In genomic region chr2:92451126-92451525, GRCm38 (mm10) we compare ENCODE assay signal across 26 mouse cellular contexts. TPM values are rescaled to one million over a fixed set of nuclear protein-coding genes. Genes with fewer than 3 reads are reported as not detected.
A peak's percentile ranks its signal among the peaks of the same experiment; 100 is the strongest.
DNase-seq lines count a peak whose midpoint lies in the region; ATAC-seq and TF ChIP-seq lines count a peak whose summit lies in the region.
"Had no signal": no experiment of that assay in that cellular context is flagged by ENCODE, and none has a peak within 500 bp of the region (broad histone marks: within the 10 kb centered on the region; RNA-seq: fewer than 3 reads in every experiment).

No protein-coding gene starts in this region.

- TF ChIP-seq CTCF in liver, adult 2 months (IDR thresholded peaks at IDR 0.05; ENCODE audit: low read depth, low read length) = no peak

- H3K27ac ChIP-seq in liver, adult 2 months (replicated peaks; ENCODE audit: insufficient read depth, low read depth, low read length) = no peak overlapping the region
- H3K27ac ChIP-seq in liver, embryonic 11.5 days (ENCODE audit: low read depth, low read length) = no peak overlapping the region
- no peak overlapping the region for H3K27ac ChIP-seq in liver, embryonic 16.5 days (ENCODE audit: low read length)
- H3K27ac ChIP-seq in forebrain, embryonic 16.5 days (ENCODE audit: low read length) = no peak overlapping the region
- no peak overlapping the region for H3K27ac ChIP-seq in hindbrain, embryonic 12.5 days
- H3K27ac ChIP-seq: embryonic facial prominence, embryonic 15.5 days; forebrain, embryonic 10.5 days; heart, embryonic 10.5 days; hindbrain, embryonic 13.5 days had no signal

- H3K79me2 ChIP-seq in liver, adult 2 months (ENCODE audit: control insufficient read depth, insufficient read depth, low read length) = no peaks in the 10 kb centered on the region

- no peaks in the 10 kb centered on the region for H3K9me3 ChIP-seq in liver, embryonic 11.5 days (ENCODE audit: control insufficient read depth, low read length)
- no peaks in the 10 kb centered on the region for H3K9me3 ChIP-seq in liver, embryonic 16.5 days (replicated peaks; ENCODE audit: control insufficient read depth, low read length)
- no peaks in the 10 kb centered on the region for H3K9me3 ChIP-seq in forebrain, embryonic 16.5 days (ENCODE audit: control insufficient read depth, low read length)
- no peaks in the 10 kb centered on the region for H3K9me3 ChIP-seq in hindbrain, embryonic 12.5 days (replicated peaks)
- H3K9me3 ChIP-seq: embryonic facial prominence, embryonic 15.5 days; forebrain, embryonic 10.5 days; heart, embryonic 10.5 days; hindbrain, embryonic 13.5 days had no signal

- H3K4me2 ChIP-seq in liver, embryonic 11.5 days = no peak overlapping the region
- H3K4me2 ChIP-seq in liver, embryonic 16.5 days (ENCODE audit: low read depth, low read length) = no peak overlapping the region
- H3K4me2 ChIP-seq in forebrain, embryonic 16.5 days (ENCODE audit: low read length) = no peak overlapping the region
- no peak overlapping the region for H3K4me2 ChIP-seq in hindbrain, embryonic 12.5 days (replicated peaks)
- H3K4me2 ChIP-seq: embryonic facial prominence, embryonic 15.5 days; hindbrain, embryonic 13.5 days had no signal

- WGBS in liver, adult 2 months = 29% methylated on average over 3 of the region's 3 CpGs
- 58% methylated on average over 3 of the region's 3 CpGs for WGBS in liver, embryonic 11.5 days
- 33% methylated on average over 3 of the region's 3 CpGs for WGBS in liver, embryonic 16.5 days (ENCODE audit: insufficient replicate concordance)
- 97% methylated on average over 3 of the region's 3 CpGs for WGBS in forebrain, embryonic 16.5 days
- 93% methylated on average over 3 of the region's 3 CpGs for WGBS in hindbrain, embryonic 12.5 days

- peaks cover 4% of the 10 kb centered on the region; the same call in 1 of the 2 replicates for H3K36me3 ChIP-seq in liver, adult 2 months (ENCODE audit: control insufficient read depth, insufficient read depth, low read length)
- peaks cover 5% of the 10 kb centered on the region; the same call in 1 of the 2 replicates for H3K36me3 ChIP-seq in liver, embryonic 11.5 days (ENCODE audit: control insufficient read depth, insufficient read depth, low read length)
- H3K36me3 ChIP-seq in liver, embryonic 16.5 days (ENCODE audit: control insufficient read depth, insufficient read depth) = peaks cover 9% of the 10 kb centered on the region; the same call in 1 of the 2 replicates
- H3K36me3 ChIP-seq in forebrain, embryonic 16.5 days (ENCODE audit: control insufficient read depth, insufficient read depth) = peaks cover 6% of the 10 kb centered on the region
- H3K36me3 ChIP-seq in hindbrain, embryonic 12.5 days = peaks cover 13% of the 10 kb centered on the region

- no peaks in the 10 kb centered on the region for H3K27me3 ChIP-seq in liver, adult 2 months (ENCODE audit: control insufficient read depth, insufficient read depth, low read length)
- H3K27me3 ChIP-seq in liver, embryonic 11.5 days (replicated peaks; ENCODE audit: control insufficient read depth, insufficient read depth, low read length) = peaks cover 3% of the 10 kb centered on the region; the same call in 1 of the 2 replicates
- H3K27me3 ChIP-seq in liver, embryonic 16.5 days (ENCODE audit: control insufficient read depth, insufficient read depth, low read depth, low read length) = no peaks in the 10 kb centered on the region
- no peaks in the 10 kb centered on the region for H3K27me3 ChIP-seq in forebrain, embryonic 16.5 days (replicated peaks; ENCODE audit: control insufficient read depth, insufficient read depth, low read length)
- no peaks in the 10 kb centered on the region for H3K27me3 ChIP-seq in hindbrain, embryonic 12.5 days
- H3K27me3 ChIP-seq: embryonic facial prominence, embryonic 15.5 days; hindbrain, embryonic 13.5 days had no signal

- DNase-seq in liver, adult 2 months (ENCODE audit: extremely low read depth, low read depth, low spot score) = peak; percentile 24
- DNase-seq in liver = no peak
- no peak for DNase-seq in liver, embryonic 11.5 days (ENCODE audit: low spot score)
- no peak for DNase-seq in thymus, postnatal 14 days
- DNase-seq: adrenal gland, adult 2 months; adrenal gland, postnatal 25 days; B cell, adult 2 months; cerebellum, adult 11 months; cerebellum, adult 8-10 months; cerebellum, postnatal 14 days; embryo, embryonic 11 days; gastrocnemius, postnatal 10 days; heart, adult 18-20 months; heart, postnatal 10 days; heart, postnatal 4 days had no signal

- peak; percentile 64 for ATAC-seq in liver, embryonic 11.5 days (replicated peaks; ENCODE audit: low FRiP score)
- ATAC-seq in liver, embryonic 16.5 days (ENCODE audit: low read depth) = 0 out of 2 replicates have a peak, but pooled peaks have one; percentile 33
- no peak for ATAC-seq in forebrain, embryonic 16.5 days
- ATAC-seq in hindbrain, embryonic 12.5 days (ENCODE audit: low FRiP score) = no peak
- ATAC-seq: CD4-positive, CD25-positive, alpha-beta regulatory T cell, adult 4 months; forebrain, embryonic 14.5 days had no signal

- H3K9ac ChIP-seq in liver, adult 2 months (ENCODE audit: low read depth, low read length) = no peak overlapping the region
- no peak overlapping the region for H3K9ac ChIP-seq in liver, embryonic 11.5 days (ENCODE audit: low read depth, low read length)
- H3K9ac ChIP-seq in liver, embryonic 16.5 days (ENCODE audit: low read depth, low read length) = no peak overlapping the region
- no peak overlapping the region for H3K9ac ChIP-seq in forebrain, embryonic 16.5 days (replicated peaks; ENCODE audit: low read depth, low read length)
- no peak overlapping the region for H3K9ac ChIP-seq in hindbrain, embryonic 12.5 days
- H3K9ac ChIP-seq: embryonic facial prominence, embryonic 15.5 days; hindbrain, embryonic 13.5 days had no signal

- H3K4me3 ChIP-seq in liver, adult 2 months (ENCODE audit: insufficient read depth, low read depth, low read length) = no peak overlapping the region
- H3K4me3 ChIP-seq in liver, embryonic 11.5 days (ENCODE audit: low read depth, low read length) = no peak overlapping the region
- no peak overlapping the region for H3K4me3 ChIP-seq in liver, embryonic 16.5 days (ENCODE audit: low read depth, low read length)
- no peak overlapping the region for H3K4me3 ChIP-seq in forebrain, embryonic 16.5 days (replicated peaks; ENCODE audit: low read length)
- H3K4me3 ChIP-seq in hindbrain, embryonic 12.5 days = no peak overlapping the region
- H3K4me3 ChIP-seq: embryonic facial prominence, embryonic 15.5 days; erythroblast, embryonic 14.5 days; forebrain, embryonic 10.5 days; heart, embryonic 10.5 days; hindbrain, embryonic 13.5 days had no signal

- TF ChIP-seq POLR2A in liver, adult 2 months (IDR thresholded peaks at IDR 0.05; ENCODE audit: extremely low read depth, insufficient read depth, low read length) = no peak

- H3K4me1 ChIP-seq in liver, adult 2 months (ENCODE audit: control insufficient read depth, insufficient read depth, low read length) = peaks cover 15% of the 10 kb centered on the region
- H3K4me1 ChIP-seq in liver, embryonic 11.5 days (replicated peaks; ENCODE audit: control insufficient read depth, insufficient read depth, low read length) = peaks cover 10% of the 10 kb centered on the region
- peaks cover 14% of the 10 kb centered on the region for H3K4me1 ChIP-seq in liver, embryonic 16.5 days (ENCODE audit: control insufficient read depth, low read depth, low read length)
- peaks cover 3% of the 10 kb centered on the region for H3K4me1 ChIP-seq in forebrain, embryonic 16.5 days (replicated peaks; ENCODE audit: control insufficient read depth, insufficient read depth, low read length)
- H3K4me1 ChIP-seq in hindbrain, embryonic 12.5 days = peaks cover 2% of the 10 kb centered on the region; the same call in 1 of the 2 replicates
- H3K4me1 ChIP-seq: embryonic facial prominence, embryonic 15.5 days had no signal

RNA-seq across cellular contexts. Expression of gene Slc35c1, which starts 9.2 kb away (rescaled TPM):
- total RNA-seq in liver, adult 2 months (2014; rRNA removed) = 3.0 and 3.9 TPM in 2 replicates
- polyA plus RNA-seq in liver, adult 2 months (2012; rRNA removed) = 26.0 and 30.7 TPM in 2 replicates
- 26.8 and 27.4 TPM in 2 replicates for polyA plus RNA-seq in liver, embryonic 11.5 days (2014; fragmentation: Nextera tagmentation; extraction: Ambion mirVana)
- 10.2 and 12.3 TPM in 2 replicates for polyA plus RNA-seq in liver, embryonic 16.5 days (2015; fragmentation: Nextera tagmentation; extraction: Ambion mirVana)
- polyA plus RNA-seq in forebrain, embryonic 16.5 days (2015; fragmentation: Nextera tagmentation; extraction: Ambion mirVana) = 10.6 and 12.7 TPM in 2 replicates
- 11.9 and 12.5 TPM in 2 replicates for polyA plus RNA-seq in hindbrain, embryonic 12.5 days (2016; fragmentation: Nextera tagmentation; extraction: Ambion mirVana)

RNA-seq across cellular contexts. Expression of gene Cry2, which starts 17.3 kb away (rescaled TPM):
- total RNA-seq in liver, adult 2 months (2014; rRNA removed) = 20.5 and 22.4 TPM in 2 replicates
- 17.1 and 21.9 TPM in 2 replicates for polyA plus RNA-seq in liver, adult 2 months (2012; rRNA removed)
- 20.6 and 22.5 TPM in 2 replicates for polyA plus RNA-seq in liver, embryonic 11.5 days (2014; fragmentation: Nextera tagmentation; extraction: Ambion mirVana)
- 13.6 and 15.0 TPM in 2 replicates for polyA plus RNA-seq in liver, embryonic 16.5 days (2015; fragmentation: Nextera tagmentation; extraction: Ambion mirVana)
- 40.1 and 46.8 TPM in 2 replicates for polyA plus RNA-seq in forebrain, embryonic 16.5 days (2015; fragmentation: Nextera tagmentation; extraction: Ambion mirVana)
- polyA plus RNA-seq in hindbrain, embryonic 12.5 days (2016; fragmentation: Nextera tagmentation; extraction: Ambion mirVana) = 38.1 and 39.9 TPM in 2 replicates

RNA-seq across cellular contexts. Expression of gene Mapk8ip1, which starts 50.1 kb away (rescaled TPM):
- total RNA-seq in liver, adult 2 months (2014; rRNA removed) = 0.65 and 1.0 TPM in 2 replicates
- polyA plus RNA-seq in liver, adult 2 months (2012; rRNA removed) = 1.3 and 1.6 TPM in 2 replicates
- 4.9 and 6.3 TPM in 2 replicates for polyA plus RNA-seq in liver, embryonic 11.5 days (2014; fragmentation: Nextera tagmentation; extraction: Ambion mirVana)
- polyA plus RNA-seq in liver, embryonic 16.5 days (2015; fragmentation: Nextera tagmentation; extraction: Ambion mirVana) = 1.2 and 1.8 TPM in 2 replicates
- polyA plus RNA-seq in forebrain, embryonic 16.5 days (2015; fragmentation: Nextera tagmentation; extraction: Ambion mirVana) = 101 TPM in 2 replicates
- 112 and 115 TPM in 2 replicates for polyA plus RNA-seq in hindbrain, embryonic 12.5 days (2016; fragmentation: Nextera tagmentation; extraction: Ambion mirVana)
- total RNA-seq: common myeloid progenitor, adult 5-6 weeks had no signal

Comparison
In these comparisons a context has a peak if more than half of its experiments do, and no peak if none do; other contexts are left out.
1. ATAC-seq: peak in liver, embryonic 11.5 days (single experiment) and liver, embryonic 16.5 days (single experiment); none in forebrain, embryonic 16.5 days (single experiment) and hindbrain, embryonic 12.5 days (single experiment).
2. RNA of gene Mapk8ip1, which starts 50.1 kb away (polyA plus RNA-seq): 112 to 115 TPM in hindbrain, embryonic 12.5 days and 101 TPM in forebrain, embryonic 16.5 days; 4.9 to 6.3 TPM in liver, embryonic 11.5 days, 1.2 to 1.8 TPM in liver, embryonic 16.5 days and 1.3 to 1.6 TPM in liver, adult 2 months; every median in the first group is over 10 times any median in the second.